Mouse (Mus musculus): ENCODE measurements around the gene Wdr49. TPM values are rescaled to one million over a fixed set of nuclear protein-coding genes. Genes with fewer than 3 reads are reported as not detected.

The Wdr49 gene
- polyA plus RNA-seq, 1 experiment from 2014 or later, result not detected

GRCm38 (mm10) chr3:75468154-75468553 is 13.8 kb downstream of the Wdr49 start:
- Histone ChIP-seq H3K9ac (ENCODE audit: low read depth, low read length) (no peak overlapping the region), H3K4me1 (ENCODE audit: control insufficient read depth, low read depth, low read length) (no peaks in the 10 kb centered on the region), H3K27ac (ENCODE audit: low read length) (no peak overlapping the region), H3K4me3 (ENCODE audit: low read depth, low read length) (no peak overlapping the region), H3K4me2 (ENCODE audit: low read depth, low read length) (no peak overlapping the region), H3K36me3 (ENCODE audit: control insufficient read depth, insufficient read depth) (no peaks in the 10 kb centered on the region), H3K9me3 (replicated peaks; ENCODE audit: control insufficient read depth, low read length) (no peaks in the 10 kb centered on the region), H3K27me3 (ENCODE audit: control insufficient read depth, insufficient read depth, low read depth, low read length) (no peaks in the 10 kb centered on the region)
- WGBS (ENCODE audit: insufficient replicate concordance), result 63% methylated on average over 7 of the region's 7 CpGs
- no peak for ATAC-seq (ENCODE audit: low read depth)

GRCm38 (mm10) chr3:75430564-75431181 is 51.3 kb downstream of the Wdr49 start:
- Histone ChIP-seq H3K4me1 (ENCODE audit: control insufficient read depth, low read depth, low read length) (no peaks in the 10 kb centered on the region), H3K27ac (ENCODE audit: low read length) (no peak overlapping the region), H3K27me3 (ENCODE audit: control insufficient read depth, insufficient read depth, low read depth, low read length) (no peaks in the 10 kb centered on the region), H3K36me3 (ENCODE audit: control insufficient read depth, insufficient read depth) (no peaks in the 10 kb centered on the region), H3K4me3 (ENCODE audit: low read depth, low read length) (no peak overlapping the region), H3K4me2 (ENCODE audit: low read depth, low read length) (no peak overlapping the region), H3K9me3 (replicated peaks; ENCODE audit: control insufficient read depth, low read length) (no peaks in the 10 kb centered on the region), H3K9ac (ENCODE audit: low read depth, low read length) (no peak overlapping the region)
- no peak for ATAC-seq (ENCODE audit: low read depth)
- 65% methylated on average over 4 of the region's 4 CpGs for WGBS (ENCODE audit: insufficient replicate concordance)

GRCm38 (mm10) chr3:75395918-75396317 is 86.0 kb downstream of the Wdr49 start:
- no peaks in the 10 kb centered on the region for H3K27me3 ChIP-seq (ENCODE audit: control insufficient read depth, insufficient read depth, low read depth, low read length)
- no peaks in the 10 kb centered on the region for H3K9me3 ChIP-seq (replicated peaks; ENCODE audit: control insufficient read depth, low read length)
- H3K36me3 ChIP-seq (ENCODE audit: control insufficient read depth, insufficient read depth), result no peaks in the 10 kb centered on the region
- no peaks in the 10 kb centered on the region for H3K4me1 ChIP-seq (ENCODE audit: control insufficient read depth, low read depth, low read length)
- no peak for ATAC-seq (ENCODE audit: low read depth)
- H3K4me2 ChIP-seq (ENCODE audit: low read depth, low read length), result no peak overlapping the region
- H3K27ac ChIP-seq (ENCODE audit: low read length), result no peak overlapping the region
- no peak overlapping the region for H3K4me3 ChIP-seq (ENCODE audit: low read depth, low read length)
- WGBS (ENCODE audit: insufficient replicate concordance), result 67% methylated on average over 4 of the region's 4 CpGs
- no peak overlapping the region for H3K9ac ChIP-seq (ENCODE audit: low read depth, low read length)

- Histone ChIP-seq H3K4me2 (ENCODE audit: low read depth, low read length) (no peak overlapping the region), H3K27me3 (ENCODE audit: control insufficient read depth, insufficient read depth, low read depth, low read length) (no peaks in the 10 kb centered on the region), H3K27ac (ENCODE audit: low read length) (no peak overlapping the region), H3K36me3 (ENCODE audit: control insufficient read depth, insufficient read depth) (no peaks in the 10 kb centered on the region), H3K9ac (ENCODE audit: low read depth, low read length) (no peak overlapping the region), H3K9me3 (replicated peaks; ENCODE audit: control insufficient read depth, low read length) (no peaks in the 10 kb centered on the region), H3K4me3 (ENCODE audit: low read depth, low read length) (no peak overlapping the region), H3K4me1 (ENCODE audit: control insufficient read depth, low read depth, low read length) (no peaks in the 10 kb centered on the region)
- 49% methylated on average over 7 of the region's 7 CpGs for WGBS (ENCODE audit: insufficient replicate concordance)
- ATAC-seq (ENCODE audit: low read depth), result no peak
These were observed 86.6 kb downstream of the Wdr49 start for GRCm38 (mm10) chr3:75395121-75395895.

- Histone ChIP-seq H3K27me3 (ENCODE audit: control insufficient read depth, insufficient read depth, low read depth, low read length) (no peaks in the 10 kb centered on the region), H3K4me1 (ENCODE audit: control insufficient read depth, low read depth, low read length) (no peaks in the 10 kb centered on the region), H3K36me3 (ENCODE audit: control insufficient read depth, insufficient read depth) (no peaks in the 10 kb centered on the region), H3K9me3 (replicated peaks; ENCODE audit: control insufficient read depth, low read length) (no peaks in the 10 kb centered on the region), H3K27ac (ENCODE audit: low read length) (no peak overlapping the region), H3K4me2 (ENCODE audit: low read depth, low read length) (no peak overlapping the region), H3K9ac (ENCODE audit: low read depth, low read length) (no peak overlapping the region), H3K4me3 (ENCODE audit: low read depth, low read length) (no peak overlapping the region)
- no peak for ATAC-seq (ENCODE audit: low read depth)
- WGBS (ENCODE audit: insufficient replicate concordance), result 45% methylated on average over 3 of the region's 3 CpGs
These were observed 87.5 kb downstream of the Wdr49 start for GRCm38 (mm10) chr3:75394487-75394886.

- no peak overlapping the region for H3K9ac ChIP-seq (ENCODE audit: low read depth, low read length)
- no peaks in the 10 kb centered on the region for H3K36me3 ChIP-seq (ENCODE audit: control insufficient read depth, insufficient read depth)
- H3K4me2 ChIP-seq (ENCODE audit: low read depth, low read length), result no peak overlapping the region
- H3K27ac ChIP-seq (ENCODE audit: low read length), result no peak overlapping the region
- no peak for ATAC-seq (ENCODE audit: low read depth)
- no peak overlapping the region for H3K4me3 ChIP-seq (ENCODE audit: low read depth, low read length)
- no peaks in the 10 kb centered on the region for H3K9me3 ChIP-seq (replicated peaks; ENCODE audit: control insufficient read depth, low read length)
- no peaks in the 10 kb centered on the region for H3K27me3 ChIP-seq (ENCODE audit: control insufficient read depth, insufficient read depth, low read depth, low read length)
- H3K4me1 ChIP-seq (ENCODE audit: control insufficient read depth, low read depth, low read length), result no peaks in the 10 kb centered on the region
- 50% methylated on average over 2 of the region's 2 CpGs for WGBS (ENCODE audit: insufficient replicate concordance)
These were observed 100.2 kb downstream of the Wdr49 start for GRCm38 (mm10) chr3:75381776-75382175.

- no peak overlapping the region for H3K27ac ChIP-seq (ENCODE audit: low read length)
- H3K9ac ChIP-seq (ENCODE audit: low read depth, low read length), result no peak overlapping the region
These were observed 128.0 kb downstream of the Wdr49 start for GRCm38 (mm10) chr3:75353972-75354371.

GRCm38 (mm10) chr3:75337196-75337595 is 144.8 kb downstream of the Wdr49 start:
- no peak overlapping the region for H3K27ac ChIP-seq (ENCODE audit: low read length)
- no peaks in the 10 kb centered on the region for H3K27me3 ChIP-seq (ENCODE audit: control insufficient read depth, insufficient read depth, low read depth, low read length)
- no peaks in the 10 kb centered on the region for H3K36me3 ChIP-seq (ENCODE audit: control insufficient read depth, insufficient read depth)
- no peaks in the 10 kb centered on the region for H3K9me3 ChIP-seq (replicated peaks; ENCODE audit: control insufficient read depth, low read length)
- no peak overlapping the region for H3K4me3 ChIP-seq (ENCODE audit: low read depth, low read length)
- ATAC-seq (ENCODE audit: low read depth), result no peak
- no peak overlapping the region for H3K4me2 ChIP-seq (ENCODE audit: low read depth, low read length)
- no peaks in the 10 kb centered on the region for H3K4me1 ChIP-seq (ENCODE audit: control insufficient read depth, low read depth, low read length)
- H3K9ac ChIP-seq (ENCODE audit: low read depth, low read length), result no peak overlapping the region

More at GRCm38 (mm10) chr3:75353972-75354371, 128.0 kb downstream of the Wdr49 start:
- Histone ChIP-seq H3K4me1 (ENCODE audit: control insufficient read depth, low read depth, low read length) (no peaks in the 10 kb centered on the region), H3K4me3 (ENCODE audit: low read depth, low read length) (no peak overlapping the region), H3K27me3 (ENCODE audit: control insufficient read depth, insufficient read depth, low read depth, low read length) (no peaks in the 10 kb centered on the region), H3K9me3 (replicated peaks; ENCODE audit: control insufficient read depth, low read length) (no peaks in the 10 kb centered on the region), H3K4me2 (ENCODE audit: low read depth, low read length) (no peak overlapping the region), H3K36me3 (ENCODE audit: control insufficient read depth, insufficient read depth) (no peaks in the 10 kb centered on the region)
- ATAC-seq (ENCODE audit: low read depth), result no peak

GRCm38 (mm10) chr3:75320999-75321398 is 161.0 kb downstream of the Wdr49 start:
- Histone ChIP-seq H3K27ac (ENCODE audit: low read length) (no peak overlapping the region), H3K9ac (ENCODE audit: low read depth, low read length) (no peak overlapping the region), H3K9me3 (replicated peaks; ENCODE audit: control insufficient read depth, low read length) (no peaks in the 10 kb centered on the region), H3K4me3 (ENCODE audit: low read depth, low read length) (no peak overlapping the region), H3K4me2 (ENCODE audit: low read depth, low read length) (no peak overlapping the region), H3K36me3 (ENCODE audit: control insufficient read depth, insufficient read depth) (no peaks in the 10 kb centered on the region), H3K4me1 (ENCODE audit: control insufficient read depth, low read depth, low read length) (no peaks in the 10 kb centered on the region), H3K27me3 (ENCODE audit: control insufficient read depth, insufficient read depth, low read depth, low read length) (no peaks in the 10 kb centered on the region)
- no peak for ATAC-seq (ENCODE audit: low read depth)
- WGBS (ENCODE audit: insufficient replicate concordance), result 47% methylated on average over 4 of the region's 4 CpGs
